Mouse (Mus musculus) adrenal gland, postnatal 14 days (tissue): ENCODE results near the gene Prmt9. TPM values are rescaled to one million over a fixed set of nuclear protein-coding genes. Genes with fewer than 3 reads are reported as not detected.

Source experiments
- total RNA-seq: library from RNA; stranded (reverse); gene quantifications from 2 replicates; pipeline ENCODE4 v1.2.3, GENCODE M21; 2021

The Prmt9 gene
- total RNA-seq, 1 experiment from 2014 or later, result 18.0 TPM

Other genes with a start within 250 kb of the Prmt9 start
- 20.6 and 22.9 TPM in 2 replicates for gene Arhgap10, start 31.4 kb upstream of the Prmt9 start, total RNA-seq
- 28.6 and 33.1 TPM in 2 replicates for gene Tmem184c, start 61.3 kb downstream of the Prmt9 start, total RNA-seq
- gene Ednra, start 175.1 kb downstream of the Prmt9 start, total RNA-seq, result 25.9 and 27.8 TPM in 2 replicates